Mouse (Mus musculus): Measurements from ENCODE around the gene Dnm3.
A peak's percentile ranks its signal among the peaks of the same experiment; 100 is the strongest.

Dnm3 gene

DNA sequence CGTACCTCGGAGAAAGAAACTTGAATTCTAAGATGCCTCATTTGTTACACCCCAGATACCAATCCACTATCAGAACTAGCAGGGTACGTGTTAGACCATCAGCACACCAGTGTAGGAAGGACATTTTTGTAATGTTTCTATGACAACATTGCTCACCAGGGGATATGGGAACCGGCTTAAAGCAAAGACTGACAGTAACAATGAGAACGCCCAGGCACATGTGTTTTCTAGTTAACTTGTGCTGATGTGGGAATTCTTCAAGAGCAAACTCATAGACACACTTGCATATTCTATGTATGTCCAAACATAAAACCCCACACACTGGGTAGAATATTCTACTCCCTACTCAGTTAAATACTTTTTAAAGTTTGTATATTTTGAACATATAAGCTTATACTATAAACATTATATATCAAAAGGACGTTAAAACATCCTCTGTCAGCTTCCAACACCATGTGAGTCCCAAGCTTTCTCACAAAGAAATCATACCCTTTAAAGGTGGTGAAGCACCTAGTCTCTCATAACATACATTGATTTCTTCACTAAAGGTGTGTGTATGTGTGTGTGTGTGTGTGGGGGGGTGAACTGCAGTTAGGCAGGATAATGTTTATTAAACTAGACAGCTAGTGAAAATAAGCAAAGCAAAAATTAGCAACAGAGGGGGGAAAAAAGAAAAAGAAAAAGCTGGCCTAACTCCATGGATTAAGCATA lies 369.0 kb downstream of the Dnm3 start:
- DNase-seq (ENCODE audit: low spot score in 2 of 2) = no peak

DNA sequence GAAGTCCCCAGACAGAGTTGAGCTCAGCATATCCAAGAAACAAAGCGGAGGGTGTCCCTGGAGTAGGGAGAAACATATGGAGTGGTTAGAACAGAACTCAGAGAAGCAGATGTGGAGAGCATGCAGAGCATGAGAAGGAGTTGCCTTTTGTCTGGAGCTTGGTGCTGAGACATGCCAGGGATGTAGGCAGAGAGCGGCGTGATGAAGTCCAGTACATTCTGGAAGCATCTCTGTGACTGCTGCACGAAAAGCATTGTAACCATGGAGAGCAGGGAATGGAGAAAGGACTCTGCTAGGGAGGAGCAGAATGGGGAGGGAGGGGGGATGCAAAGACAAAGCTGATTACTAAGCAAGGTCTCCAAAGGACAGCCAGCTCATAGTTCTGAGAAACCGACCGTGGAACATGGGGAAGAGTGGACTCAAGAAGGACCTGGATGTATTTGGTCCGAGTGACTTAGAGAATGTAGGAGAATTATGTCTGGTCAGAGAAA lies 369.6 kb downstream of the Dnm3 start:
- DNase-seq (ENCODE audit: low spot score in 2 of 2) = no peak

DNA sequence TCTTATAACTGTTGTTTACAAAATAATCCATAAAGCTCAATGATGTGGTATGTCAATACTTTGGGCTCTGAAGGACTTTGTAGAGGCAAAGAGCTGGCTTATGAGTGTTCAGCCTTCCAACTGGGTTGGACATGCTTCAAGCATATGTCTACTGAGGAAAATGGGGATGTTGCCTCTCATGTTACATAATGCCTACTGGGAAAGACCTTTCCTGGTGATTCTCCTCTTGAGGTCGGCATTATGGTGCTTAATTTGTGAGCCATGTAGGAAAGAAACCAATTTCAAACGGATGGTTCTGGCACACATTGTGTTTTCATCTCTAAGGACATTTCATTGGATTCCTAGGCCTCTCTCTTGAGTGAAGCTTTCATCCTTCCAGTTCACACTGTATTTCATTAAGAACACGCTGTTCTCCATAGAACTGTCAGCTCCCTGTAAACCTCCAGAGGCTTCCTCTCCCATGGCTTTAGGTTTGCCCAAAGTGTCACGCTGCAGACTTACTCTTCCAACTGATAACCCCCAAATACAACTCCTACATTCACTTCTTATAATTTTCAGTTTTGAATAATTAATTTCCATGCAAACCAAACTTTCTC lies 370.7 kb downstream of the Dnm3 start:
- no peak for DNase-seq (ENCODE audit: low spot score in 2 of 2)

DNA sequence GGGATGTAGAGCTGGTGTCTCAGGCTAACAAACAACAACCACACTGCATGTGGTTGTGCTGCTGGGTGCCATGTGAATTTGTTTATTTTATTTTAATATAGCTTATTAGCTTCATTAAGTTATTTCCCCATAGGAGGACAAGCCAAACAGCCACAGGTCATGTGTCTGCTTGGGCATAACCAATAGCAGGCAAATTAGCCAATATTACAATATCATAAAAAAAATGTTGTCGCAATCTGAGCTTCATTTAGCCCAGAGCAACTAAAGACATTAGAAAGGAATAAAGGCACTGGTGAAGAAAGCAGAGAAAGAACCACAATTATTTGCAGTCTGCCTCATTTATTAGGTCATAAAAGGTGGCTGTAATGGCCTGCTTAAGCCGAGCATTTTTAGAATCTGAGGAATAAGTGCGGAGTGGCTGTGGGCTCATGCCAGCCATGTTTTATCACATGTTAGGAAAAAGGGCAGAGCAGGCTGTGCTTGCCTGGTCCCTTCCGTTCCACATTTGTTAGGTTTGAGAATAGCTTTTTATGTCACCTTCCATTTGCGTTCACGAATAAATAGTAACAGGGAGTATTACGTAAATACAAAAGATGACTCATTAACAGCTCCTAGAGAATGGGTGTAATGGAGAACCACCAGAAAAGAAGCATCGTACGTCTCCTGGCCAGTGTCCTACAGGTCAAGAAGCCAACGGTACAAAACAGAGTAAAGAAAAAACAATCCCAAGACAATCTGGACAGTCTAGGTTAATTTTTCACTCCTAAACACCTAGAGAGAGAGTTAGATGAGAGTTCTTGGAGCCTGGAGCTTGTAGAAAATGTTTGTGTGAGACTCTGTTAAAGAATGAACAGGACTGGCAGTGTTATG lies 376.6 kb downstream of the Dnm3 start:
- no peak for DNase-seq (ENCODE audit: low spot score in 2 of 2)

DNA sequence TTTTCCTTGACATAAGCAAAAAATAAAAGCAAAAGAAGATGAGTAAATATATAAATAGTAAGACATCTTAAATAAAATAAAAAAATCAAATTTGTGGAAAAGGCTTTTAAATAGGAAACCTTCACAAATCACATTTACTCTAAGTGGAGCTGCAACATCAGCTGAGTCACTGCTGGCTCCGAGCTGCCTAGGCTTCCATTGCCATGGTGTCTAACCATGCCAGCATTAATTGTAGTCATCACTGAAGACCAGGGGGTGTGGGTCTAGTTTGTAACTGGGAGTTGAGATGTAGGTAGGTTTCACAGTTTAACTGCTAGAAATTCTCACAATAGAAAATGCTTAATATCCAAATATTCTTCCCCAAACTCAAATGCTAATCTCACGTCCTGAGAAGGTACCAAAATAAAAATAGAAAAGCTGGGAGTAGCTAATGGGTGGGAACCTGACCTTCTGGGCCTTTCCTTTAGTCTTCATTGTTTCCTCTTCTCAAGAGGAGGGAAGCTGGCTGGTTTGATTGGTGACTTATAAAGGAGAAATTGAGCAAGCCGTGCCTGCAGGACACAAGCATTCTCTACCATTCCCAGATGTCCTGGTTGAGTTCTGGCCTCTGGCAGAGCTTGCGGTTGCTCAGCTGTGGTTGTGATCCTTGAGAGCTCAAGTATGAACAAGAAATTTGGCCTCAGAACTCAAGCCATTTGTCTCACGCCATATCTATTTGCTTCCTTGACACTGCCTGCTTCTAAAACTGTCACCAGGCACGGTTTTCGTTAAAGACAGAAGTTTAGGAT lies 377.6 kb downstream of the Dnm3 start:
- DNase-seq (ENCODE audit: low spot score in 2 of 2) = no peak

DNA sequence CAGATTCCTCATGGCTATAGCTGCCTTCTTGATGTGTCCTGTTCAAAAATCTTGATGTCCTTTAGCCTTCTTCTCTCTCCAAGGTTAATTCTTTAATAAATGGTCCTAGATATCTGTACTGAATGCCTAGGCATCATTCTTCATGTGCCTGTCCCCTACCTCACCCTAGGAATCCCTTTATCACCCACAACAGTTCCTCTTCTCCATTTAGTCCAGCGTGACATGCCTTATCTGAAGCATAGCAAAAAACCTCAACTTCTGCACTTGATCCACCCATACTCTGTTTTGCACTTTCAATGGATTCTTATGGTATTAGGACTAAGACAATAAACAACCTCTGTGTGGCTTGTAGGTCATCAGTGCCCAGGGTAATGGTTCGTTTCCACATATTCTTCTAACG lies 378.6 kb downstream of the Dnm3 start:
- no peak for DNase-seq (ENCODE audit: low spot score in 2 of 2)

DNA sequence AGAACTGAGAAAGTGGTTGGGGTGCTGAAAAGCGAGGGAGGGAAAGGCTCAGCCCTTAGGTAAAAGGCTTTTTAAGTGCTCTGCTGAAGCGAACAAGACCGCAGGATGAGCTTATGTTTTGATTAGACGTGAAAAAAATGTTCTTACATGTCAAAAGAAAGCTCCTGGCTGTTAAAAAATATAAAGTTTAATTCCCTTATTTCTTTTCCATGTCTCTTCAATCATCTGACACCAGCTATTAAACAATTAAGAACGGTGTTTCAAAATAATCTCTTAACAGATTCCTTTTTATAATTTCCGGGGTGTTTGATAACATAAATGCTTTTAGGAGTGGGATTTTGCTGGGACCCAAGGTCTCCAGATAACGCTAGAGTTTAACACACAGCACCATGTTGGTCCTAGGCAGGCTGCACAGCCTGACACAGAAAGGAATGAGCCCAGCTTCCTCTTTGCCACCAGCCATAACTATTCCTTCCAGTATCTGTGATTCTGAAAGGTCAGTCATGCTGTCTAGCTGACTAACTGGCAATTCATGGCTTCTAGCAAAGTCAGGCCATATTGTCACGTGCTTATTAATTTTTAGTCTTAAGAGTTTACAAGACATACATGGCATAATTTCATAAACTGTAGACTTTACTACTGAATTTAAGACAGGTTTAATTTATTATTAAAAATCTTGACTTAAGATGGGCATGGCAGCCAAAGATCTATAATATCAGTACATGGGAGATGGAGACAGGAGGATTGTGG lies 383.1 kb downstream of the Dnm3 start:
- no peak for DNase-seq (ENCODE audit: low spot score in 2 of 2)

DNA sequence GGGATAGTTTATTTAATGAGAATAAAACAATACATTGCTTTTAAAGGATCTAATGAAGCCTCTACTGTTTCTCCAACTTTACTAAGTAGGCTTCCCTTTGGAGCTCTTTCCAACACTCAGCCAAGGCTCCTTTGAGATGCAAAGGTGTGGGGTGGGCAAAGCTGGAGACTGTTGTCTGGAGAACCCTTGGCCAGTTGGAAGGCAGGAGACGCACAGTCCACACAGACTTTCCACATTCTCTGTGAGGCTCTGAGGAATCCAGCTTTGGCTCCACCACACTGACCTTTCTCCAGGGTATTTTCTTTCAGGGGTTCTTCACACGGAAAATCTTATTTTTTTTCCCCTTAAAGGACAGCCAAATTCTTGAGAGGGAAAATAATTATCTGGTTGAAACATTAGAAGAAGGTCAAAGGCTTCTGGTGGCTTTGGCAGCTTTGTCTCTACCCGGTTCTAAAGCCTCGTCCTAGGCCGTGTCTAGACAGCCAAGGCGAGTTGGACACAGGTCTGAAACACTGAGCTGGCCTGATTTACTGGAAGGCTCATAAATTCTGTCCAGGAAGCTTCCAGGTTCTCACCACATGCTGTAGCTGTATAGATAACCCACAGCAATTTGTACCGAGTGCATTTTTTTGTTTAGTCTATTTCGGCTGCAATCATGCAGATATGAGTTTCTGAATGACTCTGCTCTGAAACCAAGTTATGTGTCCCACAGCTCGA lies 383.9 kb downstream of the Dnm3 start:
- DNase-seq (ENCODE audit: low spot score in 2 of 2) = no peak

DNA sequence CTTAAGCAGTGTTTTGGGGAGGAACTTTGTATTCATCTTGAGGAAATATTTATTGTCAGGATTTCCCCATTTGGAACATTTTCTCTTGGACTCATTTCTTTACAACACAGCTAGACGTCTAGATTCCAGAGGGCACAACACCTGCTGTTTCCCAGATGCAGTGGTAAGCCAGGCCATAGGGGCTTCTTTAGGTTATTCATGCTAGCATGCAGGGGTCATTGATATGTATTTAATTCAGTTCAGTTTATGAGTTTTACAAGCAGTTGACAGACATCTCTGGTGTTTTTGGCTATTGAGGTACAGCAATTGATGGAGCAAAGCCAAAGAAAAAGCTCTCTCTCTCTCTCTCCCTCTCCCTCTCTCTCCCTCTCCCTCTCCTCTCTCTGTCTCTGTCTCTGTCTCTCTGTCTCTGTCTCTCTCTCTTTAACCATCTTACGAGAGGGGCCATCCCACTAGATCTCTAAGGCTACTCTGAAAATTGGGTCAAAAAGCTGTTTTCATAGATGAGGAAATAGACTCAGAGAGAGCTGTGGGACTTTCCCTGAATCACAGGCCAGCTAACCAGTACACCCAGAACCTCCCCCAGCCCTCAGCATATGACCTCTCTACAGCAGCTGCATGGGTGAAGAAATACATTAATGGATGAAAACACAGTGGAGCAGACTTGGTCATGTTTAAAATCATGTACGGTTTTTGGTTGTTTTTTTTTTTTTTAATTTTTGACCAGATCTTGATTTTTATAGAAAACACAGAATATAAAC lies 384.8 kb downstream of the Dnm3 start:
- DNase-seq (ENCODE audit: low spot score in 2 of 2) = no peak

DNA sequence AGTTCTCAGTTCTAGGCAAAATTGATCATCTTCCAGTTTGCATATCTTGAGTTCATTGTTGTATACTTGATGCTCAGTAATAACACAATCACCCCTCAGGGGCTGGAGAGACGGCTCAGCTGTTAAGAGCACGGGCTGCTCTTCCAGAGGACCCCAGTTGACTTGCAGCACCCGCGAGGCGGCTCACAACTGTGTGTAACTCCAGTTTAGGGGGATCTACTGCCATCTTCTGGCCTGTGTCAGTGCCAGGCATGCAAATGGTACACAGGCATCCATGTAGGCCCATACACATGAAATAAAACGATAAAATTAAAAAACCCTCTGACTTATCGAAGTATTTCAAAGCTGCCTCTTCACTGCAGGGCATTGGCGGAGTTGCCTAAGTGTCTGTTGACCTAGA lies 385.4 kb downstream of the Dnm3 start:
- DNase-seq (ENCODE audit: low spot score in 2 of 2) = no peak

DNA sequence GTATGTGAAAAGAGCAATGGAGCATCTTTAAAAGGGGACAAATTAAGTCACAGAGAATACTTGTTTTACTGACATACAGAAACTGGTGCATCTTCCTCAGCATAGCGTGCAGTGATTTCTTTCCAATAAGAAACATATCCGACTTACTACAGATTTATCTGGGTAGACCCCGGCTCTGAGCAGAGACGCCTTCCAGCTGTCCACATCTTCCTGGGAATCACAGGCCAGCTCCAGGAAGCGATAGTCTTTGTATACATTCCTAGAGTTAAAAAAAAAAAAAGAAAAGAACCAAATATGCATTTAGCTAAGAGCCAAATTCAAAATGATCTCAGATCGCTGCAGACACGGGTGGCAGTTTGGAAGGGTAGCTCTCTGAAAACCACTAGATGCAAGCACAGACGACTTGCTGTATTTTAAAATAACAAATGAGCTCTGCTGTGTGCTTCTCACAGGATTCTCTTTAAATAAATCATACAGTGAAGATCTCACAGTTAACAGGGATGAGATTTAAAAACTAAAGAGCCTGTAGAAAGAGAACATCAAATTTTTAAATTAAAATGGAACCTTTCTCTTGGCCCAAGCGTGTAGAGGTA lies 393.9 kb downstream of the Dnm3 start:
- DNase-seq (ENCODE audit: low spot score in 2 of 2) = peak in 1 of 2 experiments; percentile 37

DNA sequence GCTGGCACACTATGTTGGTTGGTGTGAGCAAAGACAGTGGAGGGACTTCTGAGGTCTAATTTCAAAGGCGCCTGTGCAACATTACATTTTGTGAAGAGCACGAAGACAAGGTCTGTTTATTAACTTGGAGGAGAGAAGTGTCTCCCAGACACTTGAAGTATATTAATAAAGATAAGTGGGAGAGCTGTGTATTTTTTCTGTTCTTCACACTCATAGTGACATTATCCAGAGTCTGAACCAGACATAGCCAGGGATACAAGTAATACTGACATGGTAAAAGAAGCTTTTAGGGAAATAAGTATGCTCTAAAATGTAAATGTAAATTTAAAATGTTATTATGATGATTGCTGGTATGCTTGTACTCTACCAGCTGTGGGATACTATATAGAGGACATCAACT lies 394.5 kb downstream of the Dnm3 start:
- DNase-seq (ENCODE audit: low spot score in 2 of 2) = no peak

DNA sequence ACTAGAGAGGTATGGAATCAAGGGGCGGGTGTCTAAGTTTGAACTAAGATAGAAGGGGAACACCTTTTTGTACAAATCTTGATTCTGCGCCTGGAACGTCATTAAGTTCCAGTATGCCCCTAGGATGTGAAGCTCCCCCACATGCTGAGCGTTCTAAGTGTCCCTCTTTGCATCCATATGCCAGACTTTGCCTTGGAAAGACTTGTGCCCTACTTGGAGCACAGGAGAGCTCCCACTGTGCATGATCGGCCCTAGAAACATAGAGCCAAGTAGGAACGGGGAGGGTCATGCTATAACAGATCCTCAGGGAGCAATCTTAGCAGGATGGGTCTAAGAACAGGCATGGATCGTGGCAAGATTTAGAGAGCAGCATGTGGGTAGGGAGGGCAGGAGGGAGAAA lies 395.1 kb downstream of the Dnm3 start:
- DNase-seq (ENCODE audit: low spot score in 2 of 2) = no peak

DNA sequence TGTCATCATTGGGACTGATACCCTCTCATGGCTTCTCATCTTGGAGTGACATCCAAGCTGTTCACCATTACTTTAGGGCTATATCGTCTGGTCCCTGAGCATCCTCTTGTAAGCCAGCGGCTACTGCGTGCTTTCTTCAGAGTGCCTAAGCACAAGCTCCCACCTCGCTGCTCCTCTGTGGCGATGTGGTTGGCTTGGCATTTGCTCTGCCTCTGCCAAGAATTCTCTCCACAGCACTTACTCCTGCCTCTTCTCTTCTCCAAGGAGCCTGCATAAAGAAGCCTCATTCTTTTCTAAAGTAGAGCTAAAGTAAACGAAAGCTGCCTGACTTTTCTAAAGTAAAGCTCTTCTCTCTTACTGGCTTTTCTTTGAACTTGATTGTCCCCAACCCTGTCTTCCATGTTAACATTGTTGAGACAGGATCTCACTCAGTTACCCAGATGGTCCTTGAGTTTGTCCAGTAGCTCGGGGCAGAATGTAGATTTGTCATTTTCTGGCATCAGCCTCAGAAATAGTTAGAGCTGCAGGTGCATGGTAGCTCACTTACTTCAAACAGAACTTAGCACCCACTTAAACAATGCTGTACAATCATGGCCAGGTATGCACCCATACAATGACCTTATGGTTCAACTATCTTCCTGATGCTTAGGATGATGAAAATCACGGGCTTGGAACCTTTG lies 396.0 kb downstream of the Dnm3 start:
- DNase-seq (ENCODE audit: low spot score in 2 of 2) = no peak

DNA sequence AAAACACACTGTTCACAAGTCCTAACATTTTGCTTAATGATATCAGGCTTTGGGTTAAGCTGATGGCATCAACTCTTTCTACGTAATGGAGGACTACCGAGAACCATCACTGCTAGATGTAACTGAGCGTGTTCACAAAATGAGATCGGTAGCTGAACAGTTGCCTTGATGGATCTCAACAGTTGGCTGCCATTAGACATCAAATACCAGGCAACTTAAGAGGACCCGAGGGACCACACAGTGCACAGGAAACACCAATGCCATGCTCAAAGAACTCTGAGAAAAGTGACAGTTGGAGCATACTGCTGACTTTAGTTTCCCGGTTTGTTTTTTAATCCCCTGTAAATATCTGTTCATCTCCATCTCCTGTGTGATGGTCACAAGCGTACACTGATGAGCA lies 397.8 kb downstream of the Dnm3 start:
- no peak for DNase-seq (ENCODE audit: low spot score in 2 of 2)

DNA sequence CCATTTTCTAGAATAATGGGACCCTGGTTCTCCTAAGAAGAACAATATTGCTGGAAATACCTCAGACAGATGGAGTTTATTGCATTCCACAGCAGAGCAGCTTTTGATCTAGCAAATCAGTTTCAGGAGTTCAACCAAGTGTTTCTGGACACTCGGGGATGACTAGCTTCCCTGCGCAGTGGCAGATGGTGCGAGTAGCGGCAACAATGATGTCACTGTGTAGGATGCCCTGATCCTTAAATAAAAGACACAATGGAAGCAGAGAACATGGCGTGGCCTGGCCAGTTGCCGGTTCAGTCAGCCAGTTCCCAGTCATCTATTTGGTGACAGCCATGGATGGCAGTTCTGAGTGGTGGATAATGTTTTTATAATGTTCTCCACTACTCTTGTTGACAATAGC lies 400.4 kb downstream of the Dnm3 start:
- DNase-seq (ENCODE audit: low spot score in 2 of 2) = no peak

DNA sequence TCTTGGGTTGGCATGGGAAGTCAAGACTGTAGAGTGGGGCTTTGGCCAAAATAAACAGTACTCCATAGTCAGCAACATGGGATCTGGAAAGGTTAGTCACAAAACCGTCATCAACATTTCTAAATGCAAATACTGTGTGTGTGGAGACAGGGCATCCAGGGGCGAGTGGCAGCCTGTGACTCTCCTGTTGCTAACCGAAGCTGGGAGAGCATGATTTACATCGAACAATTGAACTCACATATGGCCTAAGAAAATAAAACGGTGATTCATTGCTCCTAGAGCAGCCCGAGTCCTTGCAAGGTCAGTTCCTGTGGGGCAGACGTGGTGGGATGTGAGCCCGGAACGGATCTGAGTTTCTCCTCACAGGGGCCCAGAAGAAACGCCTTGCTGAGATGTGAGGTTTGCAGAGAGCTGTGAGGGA lies 401.2 kb downstream of the Dnm3 start:
- peak in 1 of 2 experiments; percentile 30 for DNase-seq (ENCODE audit: low spot score in 2 of 2)

DNA sequence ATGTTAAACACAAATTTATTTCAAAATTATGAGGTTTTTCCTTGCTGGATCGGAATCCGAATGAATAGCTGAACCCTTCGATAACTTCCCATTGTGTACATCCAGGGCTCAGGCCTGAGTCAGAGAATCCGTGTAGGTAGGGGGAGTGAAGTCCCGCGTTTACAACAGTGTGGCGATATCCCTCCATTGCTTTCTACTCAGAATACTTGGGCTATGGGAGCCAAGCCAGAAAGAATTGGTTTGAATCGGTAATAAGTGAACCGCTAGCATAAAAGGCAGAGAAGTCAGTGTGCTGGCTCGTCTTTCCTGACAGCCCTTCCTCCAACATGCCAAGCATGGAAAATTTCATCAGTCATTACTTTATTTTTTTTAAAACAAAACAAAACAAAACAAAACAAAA lies 402.0 kb downstream of the Dnm3 start:
- DNase-seq (ENCODE audit: low spot score in 2 of 2) = no peak

DNA sequence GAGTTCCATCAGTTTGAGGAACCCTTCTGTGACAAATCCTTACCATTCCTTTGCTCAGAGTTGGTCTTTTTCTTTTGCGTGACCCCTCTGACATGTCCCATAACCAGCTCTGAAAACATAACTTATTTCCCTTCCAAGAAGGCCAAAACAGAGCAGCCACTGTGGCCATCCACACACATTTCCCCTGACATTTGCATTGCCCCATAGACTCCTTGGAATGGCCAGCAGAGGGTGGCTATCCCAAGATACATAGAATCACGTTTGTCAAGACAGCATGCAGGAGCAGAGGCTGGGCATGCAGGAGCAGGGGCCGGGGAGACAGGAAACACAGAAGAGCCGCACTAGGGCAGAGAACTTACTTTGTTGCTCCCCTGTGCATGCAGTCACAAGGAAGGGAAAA lies 402.4 kb downstream of the Dnm3 start:
- no peak for DNase-seq (ENCODE audit: low spot score in 2 of 2)

Measured in urinary bladder, postnatal 4 days (tissue).